Mouse (Mus musculus): Measurements from ENCODE around the gene Trim71. TPM values are rescaled to one million over a fixed set of nuclear protein-coding genes. Genes with fewer than 3 reads are reported as not detected.

Trim71 gene
- polyA plus RNA-seq, 1 experiment: 0.01 TPM

DNA sequence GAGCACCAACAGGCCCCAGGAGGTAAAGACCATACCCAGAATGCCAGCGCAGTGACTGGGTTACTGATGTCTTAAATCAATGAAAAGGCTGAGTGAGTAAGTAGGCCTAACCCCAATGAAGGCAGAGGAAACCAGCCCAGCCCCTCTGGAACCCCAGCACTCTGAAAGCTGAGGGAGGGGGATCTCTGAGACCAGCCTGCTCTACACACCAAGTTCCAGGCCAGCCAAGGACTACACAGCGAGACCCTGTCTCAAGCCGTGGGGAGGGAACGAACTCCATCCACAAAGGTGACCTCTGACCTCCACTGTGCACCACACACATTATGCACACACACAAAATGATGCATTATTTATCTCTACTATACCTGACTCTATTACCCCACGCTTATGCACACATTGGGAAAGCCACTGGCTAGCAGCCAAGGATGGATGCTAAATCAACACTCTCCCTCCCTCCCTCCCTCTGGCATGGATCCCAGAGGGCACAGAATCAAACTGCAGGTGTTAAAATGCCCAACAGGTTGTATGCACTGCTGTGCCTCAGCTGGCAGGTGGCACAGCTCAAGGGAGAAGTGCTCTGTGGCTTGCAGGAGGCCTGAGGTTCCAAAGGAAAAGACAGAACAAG, 9.7 kb downstream of the Trim71 start:
- Histone ChIP-seq H3ac (ENCODE audit: control insufficient read depth, insufficient read length, low read depth) (no peak overlapping the region), H3K4me3 (ENCODE audit: insufficient read depth, poor library complexity, severe bottlenecking) (no peak overlapping the region), H3K27me3 (ENCODE audit: control insufficient read depth, insufficient read depth, insufficient read length) (peaks cover 18% of the 10 kb centered on the region), H3K36me3 (ENCODE audit: control insufficient read depth, insufficient read depth) (no peaks in the 10 kb centered on the region), H3K79me2 (ENCODE audit: control insufficient read depth, insufficient read depth) (no peaks in the 10 kb centered on the region), H3K79me3 (ENCODE audit: low read depth) (no peaks in the 10 kb centered on the region)
- TF ChIP-seq MYOD1 (IDR thresholded peaks at IDR 0.05; ENCODE audit: control insufficient read depth, insufficient read length, low read depth) (no peak), MYOG (IDR thresholded peaks at IDR 0.05; ENCODE audit: control insufficient read depth, extremely low read depth, insufficient read length) (no peak), MAX (IDR thresholded peaks at IDR 0.05) (no peak), USF1 (IDR thresholded peaks at IDR 0.05; ENCODE audit: low read depth) (no peak), CTCF (IDR thresholded peaks at IDR 0.05; ENCODE audit: control insufficient read depth, insufficient read depth, insufficient read length) (no peak), CEBPB (IDR thresholded peaks at IDR 0.05; ENCODE audit: low read depth) (no peak)

- Histone ChIP-seq H3K36me3 (ENCODE audit: control insufficient read depth, insufficient read depth) (no peaks in the 10 kb centered on the region), H3K79me2 (ENCODE audit: control insufficient read depth, insufficient read depth) (no peaks in the 10 kb centered on the region), H3K79me3 (ENCODE audit: low read depth) (no peaks in the 10 kb centered on the region), H3K27me3 (ENCODE audit: control insufficient read depth, insufficient read depth, insufficient read length) (peaks cover 12% of the 10 kb centered on the region), H3ac (ENCODE audit: control insufficient read depth, insufficient read length, low read depth) (no peak overlapping the region), H3K4me3 (ENCODE audit: insufficient read depth, poor library complexity, severe bottlenecking) (no peak overlapping the region)
- no peak for TF ChIP-seq MYOD1 (IDR thresholded peaks at IDR 0.05; ENCODE audit: control insufficient read depth, insufficient read length, low read depth)
- no peak for TF ChIP-seq FOSL1 (IDR thresholded peaks at IDR 0.05; ENCODE audit: insufficient read depth, low read length, poor library complexity, severe bottlenecking)
- no peak for TF ChIP-seq MAX (IDR thresholded peaks at IDR 0.05)
- no peak for TF ChIP-seq CEBPB (IDR thresholded peaks at IDR 0.05; ENCODE audit: low read depth)
- TF ChIP-seq MYOG (IDR thresholded peaks at IDR 0.05; ENCODE audit: control insufficient read depth, extremely low read depth, insufficient read length): no peak
- TF ChIP-seq USF1 (IDR thresholded peaks at IDR 0.05; ENCODE audit: low read depth): no peak
- no peak for TF ChIP-seq CTCF (IDR thresholded peaks at IDR 0.05; ENCODE audit: control insufficient read depth, insufficient read depth, insufficient read length)
Observed at GRCm38 (mm10) chr9:114553828-114554227, 10.3 kb downstream of the Trim71 start.

GRCm38 (mm10) chr9:114550033-114550432, 14.1 kb downstream of the Trim71 start:
- Histone ChIP-seq H3K27me3 (ENCODE audit: control insufficient read depth, insufficient read depth, insufficient read length) (no peaks in the 10 kb centered on the region), H3K79me3 (ENCODE audit: low read depth) (no peaks in the 10 kb centered on the region), H3K4me3 (ENCODE audit: insufficient read depth, poor library complexity, severe bottlenecking) (no peak overlapping the region), H3K36me3 (ENCODE audit: control insufficient read depth, insufficient read depth) (no peaks in the 10 kb centered on the region), H3ac (ENCODE audit: control insufficient read depth, insufficient read length, low read depth) (no peak overlapping the region), H3K79me2 (ENCODE audit: control insufficient read depth, insufficient read depth) (no peaks in the 10 kb centered on the region)
- no peak for TF ChIP-seq FOSL1 (IDR thresholded peaks at IDR 0.05; ENCODE audit: insufficient read depth, low read length, poor library complexity, severe bottlenecking)
- no peak for TF ChIP-seq MYOD1 (IDR thresholded peaks at IDR 0.05; ENCODE audit: control insufficient read depth, insufficient read length, low read depth)
- TF ChIP-seq CTCF (IDR thresholded peaks at IDR 0.05; ENCODE audit: control insufficient read depth, insufficient read depth, insufficient read length): no peak
- no peak for TF ChIP-seq MAX (IDR thresholded peaks at IDR 0.05)
- no peak for TF ChIP-seq USF1 (IDR thresholded peaks at IDR 0.05; ENCODE audit: low read depth)
- TF ChIP-seq CEBPB (IDR thresholded peaks at IDR 0.05; ENCODE audit: low read depth): no peak
- TF ChIP-seq MYOG (IDR thresholded peaks at IDR 0.05; ENCODE audit: control insufficient read depth, extremely low read depth, insufficient read length): no peak

- H3K4me3 ChIP-seq (ENCODE audit: insufficient read depth, poor library complexity, severe bottlenecking): no peak overlapping the region
Observed at GRCm38 (mm10) chr9:114549117-114549516, 15.1 kb downstream of the Trim71 start.

GRCm38 (mm10) chr9:114548496-114548895, 15.7 kb downstream of the Trim71 start:
- H3K4me3 ChIP-seq (ENCODE audit: insufficient read depth, poor library complexity, severe bottlenecking): no peak overlapping the region
- no peaks in the 10 kb centered on the region for H3K79me2 ChIP-seq (ENCODE audit: control insufficient read depth, insufficient read depth)
- H3K27me3 ChIP-seq (ENCODE audit: control insufficient read depth, insufficient read depth, insufficient read length): no peaks in the 10 kb centered on the region
- no peak overlapping the region for H3ac ChIP-seq (ENCODE audit: control insufficient read depth, insufficient read length, low read depth)
- TF ChIP-seq CEBPB (IDR thresholded peaks at IDR 0.05; ENCODE audit: low read depth) (no peak), CTCF (IDR thresholded peaks at IDR 0.05; ENCODE audit: control insufficient read depth, insufficient read depth, insufficient read length) (no peak), MYOG (IDR thresholded peaks at IDR 0.05; ENCODE audit: control insufficient read depth, extremely low read depth, insufficient read length) (no peak), MYOD1 (IDR thresholded peaks at IDR 0.05; ENCODE audit: control insufficient read depth, insufficient read length, low read depth) (no peak), USF1 (IDR thresholded peaks at IDR 0.05; ENCODE audit: low read depth) (no peak), FOSL1 (IDR thresholded peaks at IDR 0.05; ENCODE audit: insufficient read depth, low read length, poor library complexity, severe bottlenecking) (no peak), MAX (IDR thresholded peaks at IDR 0.05) (no peak)
- H3K36me3 ChIP-seq (ENCODE audit: control insufficient read depth, insufficient read depth): no peaks in the 10 kb centered on the region
- no peaks in the 10 kb centered on the region for H3K79me3 ChIP-seq (ENCODE audit: low read depth)

More at GRCm38 (mm10) chr9:114549117-114549516, 15.1 kb downstream of the Trim71 start:
- Histone ChIP-seq H3K27me3 (ENCODE audit: control insufficient read depth, insufficient read depth, insufficient read length) (no peaks in the 10 kb centered on the region), H3K79me3 (ENCODE audit: low read depth) (no peaks in the 10 kb centered on the region), H3ac (ENCODE audit: control insufficient read depth, insufficient read length, low read depth) (no peak overlapping the region), H3K36me3 (ENCODE audit: control insufficient read depth, insufficient read depth) (no peaks in the 10 kb centered on the region), H3K79me2 (ENCODE audit: control insufficient read depth, insufficient read depth) (no peaks in the 10 kb centered on the region)
- TF ChIP-seq FOSL1 (IDR thresholded peaks at IDR 0.05; ENCODE audit: insufficient read depth, low read length, poor library complexity, severe bottlenecking) (no peak), CTCF (IDR thresholded peaks at IDR 0.05; ENCODE audit: control insufficient read depth, insufficient read depth, insufficient read length) (no peak), MYOG (IDR thresholded peaks at IDR 0.05; ENCODE audit: control insufficient read depth, extremely low read depth, insufficient read length) (no peak), CEBPB (IDR thresholded peaks at IDR 0.05; ENCODE audit: low read depth) (no peak), MYOD1 (IDR thresholded peaks at IDR 0.05; ENCODE audit: control insufficient read depth, insufficient read length, low read depth) (no peak), MAX (IDR thresholded peaks at IDR 0.05) (no peak), USF1 (IDR thresholded peaks at IDR 0.05; ENCODE audit: low read depth) (no peak)
